Comparison of ENCODE assay signal across 22 mouse cellular contexts in genomic region chr7:97592396-97592795, GRCm38 (mm10).
"Had no signal": no experiment of that assay in that cellular context is flagged by ENCODE, and none has a peak within 500 bp of the region (broad histone marks: within the 10 kb centered on the region; RNA-seq: fewer than 3 reads in every experiment).

No protein-coding gene starts in this region.

- ATAC-seq: liver, postnatal 0 days had no signal

- H3K36me3 ChIP-seq: neural tube, embryonic 15.5 days had no signal

- H3K9me3 ChIP-seq: neural tube, embryonic 12.5 days; neural tube, embryonic 15.5 days had no signal

- DNase-seq: kidney, adult 2 months; kidney, postnatal 25 days; layer of hippocampus, adult 9-11 months; liver, postnatal 0 days; lung, embryonic 14.5 days; lung, postnatal 14 days; lung, postnatal 4 days; midbrain, embryonic 14.5 days; right cerebral cortex, adult 18-20 months; right cerebral cortex, postnatal 14 days; right cerebral cortex, postnatal 4 days; thymus, adult 2 months; thymus, postnatal 14 days; thymus, postnatal 4 days had no signal

- H3K9ac ChIP-seq: liver, embryonic 14.5 days; liver, postnatal 0 days; lung, embryonic 14.5 days; neural tube, embryonic 12.5 days; neural tube, embryonic 15.5 days had no signal

- H3K27ac ChIP-seq: kidney, postnatal 0 days; layer of hippocampus, adult 2 months; liver, embryonic 14.5 days; neural tube, embryonic 12.5 days; neural tube, embryonic 15.5 days; stomach, postnatal 0 days had no signal

- H3K27me3 ChIP-seq: neural tube, embryonic 12.5 days; neural tube, embryonic 15.5 days had no signal

- H3K4me3 ChIP-seq: layer of hippocampus, adult 2 months; neural tube, embryonic 12.5 days; neural tube, embryonic 15.5 days had no signal

- H3K4me2 ChIP-seq: liver, embryonic 11.5 days; lung, embryonic 14.5 days; midbrain, embryonic 11.5 days; neural tube, embryonic 12.5 days; neural tube, embryonic 15.5 days had no signal
